ENCODE assay signal across 9 mouse cellular contexts in the genomic region with DNA sequence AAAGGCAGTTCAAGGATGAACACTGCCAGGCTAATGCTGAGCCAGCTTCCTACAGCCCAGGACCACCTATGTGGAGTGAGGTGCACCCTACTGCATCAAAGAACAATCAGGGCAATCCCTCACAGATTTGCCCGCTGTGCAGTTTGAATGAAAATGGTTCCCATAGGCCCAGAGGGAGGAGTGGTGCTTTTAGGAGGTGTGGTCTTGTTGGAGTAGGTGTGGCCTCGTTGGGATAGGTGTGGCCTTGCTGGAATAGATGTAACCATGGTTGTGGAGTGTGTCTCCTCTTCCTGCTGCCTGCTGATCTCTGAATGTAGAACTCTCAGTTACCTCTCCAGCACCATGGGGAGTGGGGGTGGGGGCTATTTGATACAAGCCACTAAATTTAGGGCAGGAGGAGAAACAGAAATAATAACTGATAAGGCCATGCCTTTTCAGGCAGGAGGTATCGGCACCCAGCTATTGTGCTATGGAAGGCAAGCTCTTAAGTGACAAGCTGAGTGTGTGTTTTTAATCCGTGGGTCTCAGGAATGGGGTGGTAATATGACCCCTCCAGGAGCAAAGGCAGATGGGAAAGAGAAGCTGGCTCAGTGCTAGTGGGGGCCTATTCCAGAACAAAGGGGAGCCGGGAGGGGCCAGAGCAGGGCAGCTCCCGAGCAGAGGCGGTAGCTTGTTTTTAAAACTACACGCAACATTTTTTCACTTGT. TPM values are rescaled to one million over a fixed set of nuclear protein-coding genes. Genes with fewer than 3 reads are reported as not detected.
DNase-seq lines count a peak whose midpoint lies in the region; ATAC-seq lines count a peak whose summit lies in the region.
"Had no signal": no experiment of that assay in that cellular context is flagged by ENCODE, and none has a peak within 500 bp of the region (broad histone marks: within the 10 kb centered on the region; RNA-seq: fewer than 3 reads in every experiment).

No protein-coding gene starts in this region.

- H3K36me3 ChIP-seq in kidney, embryonic 15.5 days, result no peaks in the 10 kb centered on the region
- H3K36me3 ChIP-seq in liver, embryonic 12.5 days, result no peaks in the 10 kb centered on the region
- H3K36me3 ChIP-seq: stomach, embryonic 15.5 days had no signal

- WGBS in kidney, embryonic 15.5 days, result 62% methylated on average over 8 of the region's 8 CpGs
- WGBS in liver, embryonic 12.5 days (ENCODE audit: insufficient replicate concordance), result 66% methylated on average over 8 of the region's 8 CpGs

- peaks cover 16% of the 10 kb centered on the region for H3K4me1 ChIP-seq in kidney, embryonic 15.5 days
- H3K4me1 ChIP-seq in liver, embryonic 12.5 days, result peaks cover 12% of the 10 kb centered on the region

- H3K4me3 ChIP-seq in kidney, embryonic 15.5 days (replicated peaks), result no peak overlapping the region
- no peak overlapping the region for H3K4me3 ChIP-seq in liver, embryonic 12.5 days
- H3K4me3 ChIP-seq: stomach, embryonic 15.5 days had no signal

- no peaks in the 10 kb centered on the region for H3K9me3 ChIP-seq in kidney, embryonic 15.5 days (replicated peaks)
- no peaks in the 10 kb centered on the region for H3K9me3 ChIP-seq in liver, embryonic 12.5 days (replicated peaks)
- H3K9me3 ChIP-seq: stomach, embryonic 15.5 days had no signal

- intact Hi-C loops in gastrocnemius, postnatal 36 days (cut with DNase I), result no loop called here

- peak; percentile 41; the same call in 1 of the 2 replicates for ATAC-seq in kidney, embryonic 15.5 days (replicated peaks; ENCODE audit: low FRiP score)
- ATAC-seq in erythroblast, adult 5-6 weeks (replicated peaks; ENCODE audit: low FRiP score, poor library complexity, severe bottlenecking), result peak; percentile 36; the same call in 1 of the 2 replicates
- peak; percentile 47; the same call in 1 of the 2 replicates for ATAC-seq in liver, embryonic 12.5 days
- ATAC-seq: intestine, postnatal 0 days had no signal

- no peak overlapping the region for H3K4me2 ChIP-seq in kidney, embryonic 15.5 days
- no peak overlapping the region for H3K4me2 ChIP-seq in liver, embryonic 12.5 days
- H3K4me2 ChIP-seq: stomach, embryonic 15.5 days had no signal

- H3K27me3 ChIP-seq in kidney, embryonic 15.5 days, result no peaks in the 10 kb centered on the region
- H3K27me3 ChIP-seq in liver, embryonic 12.5 days (replicated peaks), result peaks cover 9% of the 10 kb centered on the region; the same call in 1 of the 2 replicates
- H3K27me3 ChIP-seq: stomach, embryonic 15.5 days had no signal

- no peak overlapping the region for H3K27ac ChIP-seq in kidney, embryonic 15.5 days
- H3K27ac ChIP-seq in liver, embryonic 12.5 days, result no peak overlapping the region
- H3K27ac ChIP-seq: stomach, embryonic 15.5 days had no signal

- H3K9ac ChIP-seq in kidney, embryonic 15.5 days, result no peak overlapping the region
- H3K9ac ChIP-seq in liver, embryonic 12.5 days, result no peak overlapping the region
- H3K9ac ChIP-seq: stomach, embryonic 15.5 days had no signal

- no peak for DNase-seq in kidney, postnatal 10 days
- peak; percentile 10 for DNase-seq in NIH3T3 (ENCODE audit: low read depth)
- no peak for DNase-seq in gastrocnemius, postnatal 36 days
- DNase-seq in right cerebral cortex, adult 18-20 months, result no peak

RNA-seq across cellular contexts. Expression of gene Psmg4, which starts 6.5 kb away (rescaled TPM):
- polyA plus RNA-seq in kidney, embryonic 15.5 days (2015; fragmentation: Nextera tagmentation; extraction: Ambion mirVana), result 79.0 and 88.7 TPM in 2 replicates
- total RNA-seq in erythroblast, adult 5-6 weeks (2015; ENCODE audit: low replicate concordance), result 10.4 and 21.3 TPM in 2 replicates
- total RNA-seq in erythroblast, adult 5-6 weeks (2017; ENCODE audit: low replicate concordance), result 14.7 and 14.8 TPM in 2 replicates
- polyA plus RNA-seq in liver, embryonic 12.5 days (2016; fragmentation: Nextera tagmentation; extraction: Ambion mirVana), result 55.2 and 60.4 TPM in 2 replicates
- total RNA-seq in gastrocnemius, postnatal 36 days (2021), result 10 to 100 TPM; 13.5 to 14.3 TPM

RNA-seq across cellular contexts. Expression of gene Tubb2b, which starts 26.0 kb away (rescaled TPM):
- 29.3 and 36.6 TPM in 2 replicates for polyA plus RNA-seq in kidney, embryonic 15.5 days (2015; fragmentation: Nextera tagmentation; extraction: Ambion mirVana)
- not detected in 2 replicates for total RNA-seq in erythroblast, adult 5-6 weeks (2015; ENCODE audit: low replicate concordance)
- total RNA-seq in erythroblast, adult 5-6 weeks (2017; ENCODE audit: low replicate concordance), result not detected in 2 replicates
- polyA plus RNA-seq in liver, embryonic 12.5 days (2016; fragmentation: Nextera tagmentation; extraction: Ambion mirVana), result 1.6 and 1.9 TPM in 2 replicates
- 1 to 10 TPM; 1.6 to 2.1 TPM for total RNA-seq in gastrocnemius, postnatal 36 days (2021)
